Mouse (Mus musculus): ENCODE data around the gene Necab3.

The Necab3 gene

GRCm38 (mm10) chr2:154558264-154559039 lies at the start of gene Necab3:
TSS of gene Necab3 (minus strand) at chr2:154558890.
- peak; percentile 82 for DNase-seq

DNA sequence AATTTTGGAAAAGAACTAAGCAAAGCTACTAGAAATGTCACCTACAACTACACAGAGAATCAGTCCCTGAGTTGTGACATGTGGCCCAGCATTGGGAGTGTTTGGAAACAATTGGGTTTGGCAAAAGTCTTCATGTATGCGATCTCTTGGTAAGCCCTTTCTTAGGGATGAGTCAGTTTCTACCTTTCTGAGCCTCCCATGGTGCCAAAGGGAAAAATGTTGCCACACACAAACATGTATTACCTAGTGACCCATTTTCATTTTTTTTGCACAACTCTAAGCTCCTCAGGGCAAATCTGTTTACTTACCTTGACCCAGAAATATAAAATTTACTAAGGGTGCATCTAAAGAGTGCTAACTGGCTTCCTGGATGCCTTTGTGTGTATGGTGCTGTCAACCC lies 48.3 kb upstream of the Necab3 start:
- DNase-seq = no peak

GRCm38 (mm10) chr2:154604156-154604555 lies 45.5 kb upstream of the Necab3 start:
- DNase-seq = peak; percentile 62

DNA sequence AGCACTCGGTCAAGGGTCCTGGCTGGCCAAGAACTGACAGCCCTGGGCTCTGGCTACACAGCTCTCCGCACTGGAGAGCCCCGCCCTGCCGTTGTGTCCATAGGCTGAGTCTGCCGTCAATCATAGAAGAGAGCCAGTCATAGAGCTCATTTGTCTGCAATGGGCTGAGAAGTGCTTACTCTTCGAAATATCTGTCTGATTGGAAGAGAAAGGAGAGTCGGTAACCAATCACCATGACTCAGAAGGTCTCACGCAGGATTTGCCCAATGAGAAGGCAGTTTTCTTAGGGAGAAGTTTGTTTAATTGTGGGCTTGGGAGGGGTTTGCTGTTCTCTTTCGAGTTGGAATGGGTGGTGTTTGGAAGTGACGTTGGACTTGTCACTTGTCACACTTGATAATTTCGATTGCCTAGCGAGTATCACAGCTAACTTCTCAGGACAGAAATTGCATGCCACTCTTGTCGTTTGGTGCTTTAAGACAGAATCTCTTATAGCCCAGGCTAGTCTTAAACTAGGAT lies 45.0 kb upstream of the Necab3 start, which contains the start of gene Pxmp4:
Gene Pxmp4 (minus strand): TSS at position 71 of the 516 bp plus-strand sequence.
- peak; percentile 98 for DNase-seq

GRCm38 (mm10) chr2:154603007-154603637 lies 44.4 kb upstream of the Necab3 start:
- DNase-seq = no peak

GRCm38 (mm10) chr2:154601324-154601723 lies 42.6 kb upstream of the Necab3 start:
- no peak for DNase-seq

DNA sequence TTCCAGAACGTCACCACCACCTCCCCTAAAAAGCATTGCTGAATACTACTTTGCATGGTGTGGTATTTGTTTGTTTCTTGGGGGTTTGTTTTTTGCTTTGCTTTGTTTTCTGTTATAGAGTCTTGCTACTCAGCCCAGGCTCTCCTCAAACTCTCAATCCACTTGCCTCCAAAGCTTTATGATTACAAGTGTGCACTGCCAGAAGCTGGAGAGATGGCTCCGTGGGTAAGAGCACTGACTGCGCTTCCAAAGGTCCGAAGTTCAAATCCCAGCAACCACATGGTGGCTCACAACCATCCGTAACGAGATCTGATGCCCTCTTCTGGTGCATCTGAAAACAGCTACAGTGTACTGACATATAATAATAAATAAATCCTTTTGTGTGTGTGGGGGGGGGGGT lies 41.9 kb upstream of the Necab3 start:
- no peak for DNase-seq

DNA sequence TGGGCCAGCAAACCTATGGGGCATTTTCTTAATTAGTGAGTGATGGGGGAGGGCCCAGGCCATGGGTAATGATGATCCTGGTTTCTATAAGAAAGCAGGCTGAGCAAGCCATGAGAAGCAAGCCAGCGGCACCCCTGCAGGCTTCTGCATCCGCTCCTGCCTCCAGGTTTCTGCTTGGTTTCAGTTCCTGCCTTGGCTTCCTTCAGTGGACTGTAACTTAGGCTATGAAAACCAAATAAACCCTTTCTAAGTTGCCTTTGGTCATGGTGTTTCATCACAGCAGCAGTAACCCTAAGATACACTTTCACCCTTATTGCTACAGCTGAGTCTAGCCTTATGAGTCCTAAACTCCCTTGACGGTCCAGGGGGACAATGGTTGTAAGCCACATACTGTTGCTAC lies 38.7 kb upstream of the Necab3 start:
- no peak for DNase-seq

- DNase-seq = no peak
Measured at GRCm38 (mm10) chr2:154595775-154596174, 37.1 kb upstream of the Necab3 start.

DNA sequence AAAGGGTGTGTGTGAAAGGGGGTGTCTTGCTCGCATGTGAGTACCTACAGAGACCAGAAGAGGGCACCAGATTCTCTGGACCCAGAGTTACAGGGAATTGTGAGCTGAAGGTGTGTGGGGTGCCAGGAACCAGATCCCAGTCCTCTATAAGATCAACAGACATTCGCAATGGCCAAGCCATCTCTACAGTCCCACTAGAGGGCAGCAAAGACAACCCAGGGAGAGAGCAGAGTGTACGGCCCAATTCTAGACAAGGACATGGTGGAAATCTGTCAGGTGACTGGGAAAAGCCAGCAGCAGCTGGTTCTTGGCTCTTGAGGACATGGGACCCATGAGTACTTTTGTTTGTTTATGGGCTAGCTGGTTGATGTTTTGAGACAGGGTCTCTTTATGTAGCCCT lies 34.3 kb upstream of the Necab3 start:
- peak; percentile 63 for DNase-seq

- no peak for DNase-seq
Measured at GRCm38 (mm10) chr2:154591239-154591638, 32.5 kb upstream of the Necab3 start.

GRCm38 (mm10) chr2:154589051-154589450 lies 30.4 kb upstream of the Necab3 start:
- DNase-seq = no peak

DNA sequence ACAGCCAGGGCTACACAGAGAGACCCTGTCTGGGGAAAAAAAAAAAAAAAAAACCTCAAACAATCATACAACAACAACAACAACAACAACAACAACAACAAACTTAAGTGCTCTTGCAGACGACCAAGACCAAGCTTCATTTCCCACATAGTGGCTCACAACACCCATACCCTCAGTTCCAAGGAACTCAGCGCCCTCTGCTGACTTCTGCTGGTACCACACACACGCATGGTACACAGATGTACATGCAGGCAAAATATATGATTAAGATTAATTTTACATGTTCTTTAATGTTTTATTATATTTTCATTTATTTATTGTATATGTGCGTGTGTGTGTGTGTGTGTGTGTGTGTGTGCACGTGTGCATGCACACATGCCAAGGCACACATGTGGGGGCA lies 27.7 kb upstream of the Necab3 start:
- peak; percentile 89 for DNase-seq

DNA sequence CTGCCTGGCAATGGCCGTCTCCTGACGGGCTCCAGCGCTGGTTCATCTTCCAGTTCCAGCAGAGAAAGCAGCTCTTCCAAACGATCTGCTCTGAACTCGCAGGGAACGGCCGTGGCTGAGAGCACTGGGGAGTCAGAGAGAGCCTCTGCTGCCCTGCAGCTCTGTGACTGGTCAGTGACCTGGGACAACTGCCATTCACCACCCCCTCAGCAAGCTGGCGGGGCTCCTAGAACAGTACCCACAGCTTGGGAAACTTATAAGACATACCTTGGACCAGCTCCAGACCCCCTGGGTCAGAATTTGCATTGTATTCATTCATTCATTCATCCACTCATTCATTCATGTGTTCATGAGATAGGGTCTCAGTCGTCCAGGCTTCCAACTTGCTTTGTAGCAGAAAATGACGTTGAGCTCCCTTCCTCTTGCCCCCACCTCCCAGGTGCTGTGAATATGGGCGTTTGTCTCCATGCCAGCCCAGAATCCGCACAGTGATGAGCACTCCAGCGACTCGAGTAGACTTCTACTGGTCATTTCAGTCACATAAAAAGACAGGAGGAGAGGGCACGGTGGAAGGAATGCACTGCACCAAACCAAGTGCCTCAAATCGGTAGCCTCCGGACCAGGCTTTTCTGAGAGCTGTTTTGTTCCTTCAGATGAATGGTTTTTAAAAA lies 26.4 kb upstream of the Necab3 start:
- no peak for DNase-seq

DNA sequence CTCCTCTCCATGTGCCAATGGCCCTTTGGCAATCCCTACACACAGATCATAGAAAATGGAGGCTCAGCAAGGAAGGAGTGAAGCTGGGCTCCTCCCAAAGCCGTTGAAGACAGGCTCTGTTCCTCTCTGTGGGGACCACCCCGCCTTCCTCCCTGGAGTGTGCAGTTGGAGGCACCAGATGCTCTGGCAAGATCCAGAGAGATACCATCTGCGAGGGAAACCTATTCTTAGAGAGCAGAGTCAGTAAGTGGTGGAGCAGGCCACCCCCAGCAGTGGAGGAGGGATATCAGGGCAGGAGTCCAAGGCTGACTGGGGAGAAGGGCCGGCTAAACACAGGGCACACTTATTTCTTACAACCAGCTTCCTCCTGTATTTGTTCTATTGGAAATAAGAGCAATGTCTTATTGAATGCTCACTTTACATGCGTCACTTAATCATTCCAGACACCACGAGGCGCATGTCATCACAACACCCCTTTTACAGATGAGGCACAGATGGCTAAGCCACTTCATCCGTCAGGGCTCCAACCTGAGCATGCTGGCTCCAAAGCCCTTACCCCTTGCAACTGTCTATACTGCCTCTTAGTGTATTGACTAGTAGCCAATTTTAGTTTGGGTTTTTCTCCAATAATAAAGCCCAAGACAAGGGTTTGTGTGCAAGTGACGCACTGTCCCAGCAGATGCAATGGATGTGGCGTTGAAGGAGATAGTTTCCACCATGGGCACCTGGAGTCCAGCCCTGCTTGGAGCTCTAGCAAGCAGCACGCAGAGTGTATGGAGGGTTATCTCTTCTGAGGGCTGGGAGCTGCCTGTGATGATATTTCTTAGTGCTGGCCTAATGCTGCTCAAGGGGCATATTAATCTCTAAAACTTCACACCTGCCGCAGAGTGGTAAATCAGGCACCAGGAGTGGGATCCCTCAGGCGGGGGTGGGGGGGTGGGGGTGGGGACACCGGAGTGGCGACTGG lies 25.5 kb upstream of the Necab3 start:
- no peak for DNase-seq

DNA sequence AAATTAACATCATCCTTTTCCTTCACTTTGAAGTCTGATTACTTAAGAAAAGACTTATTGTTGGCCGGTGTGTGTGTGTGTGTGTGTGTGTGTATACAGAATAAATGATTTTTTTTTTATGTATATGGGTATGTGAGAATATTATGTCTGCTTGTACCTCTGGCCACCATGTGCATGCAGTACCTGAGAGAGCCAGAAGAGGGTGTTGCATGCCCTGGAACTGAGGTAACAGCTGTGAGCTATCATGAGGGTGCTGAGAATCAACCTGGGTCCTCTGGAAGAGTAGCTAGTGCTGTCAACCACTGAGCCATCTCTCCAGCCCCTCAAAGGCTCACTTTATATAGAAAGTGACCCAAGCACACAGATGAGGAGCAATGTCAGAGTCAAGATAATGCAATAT lies 22.7 kb upstream of the Necab3 start:
- DNase-seq = no peak

GRCm38 (mm10) chr2:154580586-154580985 lies 21.9 kb upstream of the Necab3 start:
- DNase-seq = no peak

- DNase-seq = no peak
Measured at GRCm38 (mm10) chr2:154577744-154578067, 19.0 kb upstream of the Necab3 start.

GRCm38 (mm10) chr2:154576876-154577743 lies 18.4 kb upstream of the Necab3 start:
- peak; percentile 69 for DNase-seq

GRCm38 (mm10) chr2:154574271-154574670 lies 15.6 kb upstream of the Necab3 start:
- no peak for DNase-seq

DNA sequence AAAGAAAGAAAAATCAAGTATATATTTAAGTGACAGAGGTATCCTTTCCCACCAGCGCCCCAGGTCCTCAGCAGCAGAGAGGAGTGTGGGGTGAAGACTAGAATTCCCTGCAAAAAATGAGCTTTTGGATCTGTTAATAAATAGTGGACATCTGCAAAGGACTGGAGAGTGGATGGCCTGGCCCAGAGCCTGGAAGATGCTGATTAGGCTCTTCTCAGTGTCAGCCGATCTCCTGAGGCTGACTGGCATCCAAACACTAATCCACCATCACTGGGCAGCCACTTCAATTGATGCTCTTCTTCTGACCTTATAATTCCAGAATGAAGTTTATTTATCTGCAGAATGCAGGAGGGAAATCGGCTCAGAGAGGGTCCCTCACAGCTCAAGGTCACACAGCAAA lies 14.3 kb upstream of the Necab3 start:
- DNase-seq = no peak

DNA sequence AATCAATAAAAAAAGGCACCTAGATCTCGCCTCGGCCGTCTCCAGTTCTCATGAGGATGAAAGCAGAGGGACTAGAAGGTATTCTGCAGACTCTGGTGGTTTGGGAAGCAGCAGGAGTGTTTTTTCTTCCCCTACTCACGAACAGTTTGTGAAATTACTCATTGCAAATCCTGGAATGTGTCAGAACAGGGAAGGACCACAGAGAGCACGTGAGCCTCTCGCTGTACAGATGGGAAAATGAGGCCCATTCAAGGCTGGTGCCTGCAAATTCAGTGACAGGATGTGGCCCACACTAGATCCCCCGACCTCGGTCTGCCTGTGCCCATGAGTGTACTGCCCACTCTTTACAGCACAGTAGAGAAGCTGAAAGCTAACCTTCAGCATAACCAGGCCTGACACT lies 13.3 kb upstream of the Necab3 start:
- DNase-seq = no peak

Measured in thymus, postnatal 4 days (tissue).